Mouse (Mus musculus) gastrocnemius, adult 2 months (tissue): ENCODE results near the gene Traf3ip3. TPM values are rescaled to one million over a fixed set of nuclear protein-coding genes. Genes with fewer than 3 reads are reported as not detected.

Source experiments
- DNase-seq: peaks from one replicate; pipeline ENCODE4 v3.0.0; 2022
- H3K27ac ChIP-seq: fragments of 200-600 bp; 2 replicates; pipeline ENCODE4 v1.8.1; 2022; ENCODE audit warnings: mild to moderate bottlenecking
- H3K4me3 ChIP-seq: fragments of 200-600 bp; 2 replicates; pipeline ENCODE4 v1.8.1; 2022; ENCODE audit warnings: mild to moderate bottlenecking, moderate library complexity
- CTCF ChIP-seq: fragments of 200-600 bp; IDR thresholded peaks from 2 replicates; pipeline ENCODE4 v1.8.1; 2022; ENCODE audit warnings: antibody characterized with exemption, mild to moderate bottlenecking, moderate library complexity
- intact Hi-C: fragments of 180-260 bp; cut with DNase I; formaldehyde crosslinking; loops from one replicate; pipeline ENCODE4 v1.15.1; 2025
- total RNA-seq, 2 experiments: library from RNA; stranded (reverse); gene quantifications; 2 replicates each; pipeline ENCODE4 v1.2.3; 2021

Traf3ip3 gene
- total RNA-seq, 2 experiments from 2014 or later, result 0.48 to 1.2 TPM

DNA sequence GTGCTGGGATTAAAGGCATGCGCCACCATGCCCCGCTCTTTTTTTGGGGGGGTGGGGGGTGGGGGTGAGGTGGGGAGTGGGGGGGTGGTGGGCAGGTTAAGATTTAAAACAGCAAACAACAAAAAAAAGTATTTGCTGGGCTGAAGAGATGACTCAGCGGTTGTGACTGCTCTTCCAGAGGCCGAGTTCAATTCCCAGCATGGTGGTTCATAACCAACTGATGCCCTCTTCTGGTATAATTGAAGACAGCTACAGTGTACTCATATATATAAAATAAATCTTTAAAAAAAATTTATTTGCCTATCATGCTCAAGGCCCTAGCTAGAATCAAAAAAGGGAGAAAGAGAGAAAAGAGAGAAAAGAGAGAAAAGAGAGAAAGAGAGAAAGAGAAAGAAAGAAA, 75.7 kb downstream of the Traf3ip3 start:
- peak; percentile 56 for TF ChIP-seq CTCF
- Histone ChIP-seq H3K4me3 (no peak overlapping the region), H3K27ac (no peak overlapping the region; the same call in 1 of the 2 replicates)
- DNase-seq, result no peak
- intact Hi-C loops, result loop anchor here (1.0 kb wide), 1 partner anchor 125 kb away; no protein-coding TSS in a partner anchor

Other genes starting within 250 kb of the Traf3ip3 start
- under 1 TPM; 0.05 to 0.20 TPM for gene Syt14, start 165.9 kb downstream of the Traf3ip3 start, total RNA-seq
- 10 to 100 TPM; 10.2 to 13.6 TPM for gene Diexf, start 71.4 kb downstream of the Traf3ip3 start, total RNA-seq
- gene Irf6, start 48.6 kb downstream of the Traf3ip3 start, total RNA-seq, result under 1 TPM; 0.33 to 0.39 TPM
- gene A130010J15Rik, start 33.7 kb downstream of the Traf3ip3 start, total RNA-seq, result 1 to 10 TPM; 3.3 to 3.7 TPM
- gene Lamb3, start 6.0 kb upstream of the Traf3ip3 start, total RNA-seq, result 1 to 10 TPM; 3.7 to 5.4 TPM
- gene Hsd11b1, start 62.4 kb upstream of the Traf3ip3 start, total RNA-seq, result 1 to 10 TPM; 5.8 to 7.0 TPM
- gene G0s2, start 71.5 kb upstream of the Traf3ip3 start, total RNA-seq, result 10 to 100 TPM; 18.7 to 29.3 TPM
- gene Camk1g, start 168.6 kb upstream of the Traf3ip3 start, total RNA-seq, result under 1 TPM in 1 of 2 experiments, not detected in 1; 0.22 TPM